Mouse (Mus musculus): ENCODE results near the gene Mrgprf.

DNA sequence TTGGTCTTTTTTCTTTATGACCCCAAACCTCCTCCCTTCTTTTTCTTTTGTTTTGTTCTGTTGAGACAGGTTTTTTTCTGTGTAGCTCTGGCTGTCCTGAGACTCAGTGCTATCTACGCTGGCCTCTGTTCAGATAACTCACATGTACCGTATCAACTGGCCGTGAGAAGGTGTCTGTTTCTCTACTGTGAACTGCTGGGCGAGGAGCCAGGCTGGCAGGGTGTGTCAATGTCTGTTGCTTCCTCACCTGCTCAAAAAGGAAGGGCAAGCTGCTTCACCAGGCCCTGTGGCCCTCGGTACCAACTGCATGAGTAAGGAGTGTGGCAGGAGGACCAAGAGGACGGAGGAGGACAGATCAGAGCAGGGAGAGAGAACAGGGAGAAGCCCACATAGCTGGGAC is 13.2 kb upstream of the Mrgprf start:
- TF ChIP-seq CTCF (IDR thresholded peaks at IDR 0.05; ENCODE audit: insufficient read depth, low read length) (no peak), POLR2A (IDR thresholded peaks at IDR 0.05; ENCODE audit: borderline replicate concordance, extremely low read depth, low read depth, low read length) (no peak)
